Mouse (Mus musculus): Measurements from ENCODE around the gene Olfr715. TPM values are rescaled to one million over a fixed set of nuclear protein-coding genes. Genes with fewer than 3 reads are reported as not detected.

Olfr715 gene
- not detected for total RNA-seq (2023)

GRCm38 (mm10) chr7:107130983-107131382 is at the start of gene Olfr715:
Gene Olfr715, minus strand, starts transcription at chr7:107131083.

GRCm38 (mm10) chr7:107166690-107167089 is 35.8 kb upstream of the Olfr715 start, which contains the start of gene Nlrp14:
Gene Nlrp14, plus strand, starts transcription at chr7:107166990.

GRCm38 (mm10) chr7:107138027-107138426 is 7.1 kb upstream of the Olfr715 start, which contains the start of gene Olfr716:
Gene Olfr716, plus strand, starts transcription at chr7:107138327.

GRCm38 (mm10) chr7:107110269-107110668 is 20.6 kb downstream of the Olfr715 start, which contains the start of gene Olfr715b:
Gene Olfr715b, minus strand, starts transcription at chr7:107110369.

GRCm38 (mm10) chr7:107092920-107093319 is 38.0 kb downstream of the Olfr715 start, which contains the start of gene Olfr17:
Gene Olfr17, plus strand, starts transcription at chr7:107093220.

Other genes starting within 250 kb of the Olfr715 start
- not detected for gene Olfr706, start 242.9 kb downstream of the Olfr715 start, total RNA-seq (2023)
- not detected for gene Olfr707, start 229.8 kb downstream of the Olfr715 start, total RNA-seq (2023)
- not detected for gene Olfr1532-ps1, start 223.1 kb downstream of the Olfr715 start, total RNA-seq (2023)
- gene Olfr709-ps1, start 198.9 kb downstream of the Olfr715 start, total RNA-seq (2023), result not detected
- gene Olfr710, start 182.8 kb downstream of the Olfr715 start, total RNA-seq (2023), result not detected
- not detected for gene Olfr6, start 167.1 kb downstream of the Olfr715 start, total RNA-seq (2023)
- gene Olfr711, start 155.6 kb downstream of the Olfr715 start, total RNA-seq (2023), result not detected
- not detected for gene Olfr2, start 125.0 kb downstream of the Olfr715 start, total RNA-seq (2023)
- gene Olfr713, start 99.9 kb downstream of the Olfr715 start, total RNA-seq (2023), result not detected
- not detected for gene Olfr714, start 60.1 kb downstream of the Olfr715 start, total RNA-seq (2023)
- not detected for gene Olfr17, start 37.9 kb downstream of the Olfr715 start, total RNA-seq (2023)
- not detected for gene Olfr715b, start 20.7 kb downstream of the Olfr715 start, total RNA-seq (2023)
- not detected for gene Olfr716, start 7.2 kb upstream of the Olfr715 start, total RNA-seq (2023)
- gene Nlrp14, start 35.9 kb upstream of the Olfr715 start, total RNA-seq (2023), result not detected
- gene Rbmxl2, start 78.4 kb upstream of the Olfr715 start, total RNA-seq (2023), result not detected
- gene Syt9, start 239.6 kb upstream of the Olfr715 start, total RNA-seq (2023), result not detected